Mouse (Mus musculus) myocyte (in vitro differentiated cells): ENCODE measurements around the gene Adk. TPM values are rescaled to one million over a fixed set of nuclear protein-coding genes. Genes with fewer than 3 reads are reported as not detected.

Experiments
- H3K27me3 ChIP-seq: one replicate; pipeline ENCODE4 v1.6.1; 2011; ENCODE audit not compliant: control insufficient read depth, insufficient read depth, insufficient read length
- H3K36me3 ChIP-seq: one replicate; pipeline ENCODE4 v1.6.1; 2011; ENCODE audit not compliant: control insufficient read depth, insufficient read depth
- H3K4me2 ChIP-seq: one replicate; pipeline ENCODE4 v1.6.1; 2011; ENCODE audit warnings: low read depth, control low read depth
- H3K4me3 ChIP-seq: one replicate; pipeline ENCODE4 v1.5.1; 2011; ENCODE audit warnings: mild to moderate bottlenecking, control low read depth, moderate library complexity
- H3K79me2 ChIP-seq: one replicate; pipeline ENCODE4 v1.6.1; 2011; ENCODE audit not compliant: control insufficient read depth, insufficient read depth
- H3ac ChIP-seq: one replicate; pipeline ENCODE4 v1.6.1; 2011; ENCODE audit not compliant: control insufficient read depth, insufficient read length
- CEBPB ChIP-seq: IDR thresholded peaks from 2 replicates; pipeline ENCODE4 v1.6.1; 2011; ENCODE audit warnings: mild to moderate bottlenecking, moderate library complexity; ENCODE audit not compliant: poor library complexity, insufficient read depth, severe bottlenecking
- E2F4 ChIP-seq: IDR thresholded peaks from one replicate; pipeline ENCODE4 v1.6.1; 2011; ENCODE audit warnings: mild to moderate bottlenecking, control low read depth, moderate library complexity; ENCODE audit not compliant: insufficient read depth
- MAX ChIP-seq: IDR thresholded peaks from one replicate; pipeline ENCODE4 v1.6.1; 2011; ENCODE audit warnings: low read depth, mild to moderate bottlenecking, control low read depth
- MYOD1 ChIP-seq, 3 experiments: IDR thresholded peaks; one replicate each; pipeline ENCODE4 v1.6.1; 2011; ENCODE audit warnings: control low read depth in 2 of 3, low read depth in 2 of 3, mild to moderate bottlenecking in 2 of 3, moderate library complexity in 1 of 3; ENCODE audit not compliant: insufficient read length in 2 of 3, control insufficient read depth in 1 of 3
- MYOG ChIP-seq, 3 experiments: IDR thresholded peaks; one replicate each; pipeline ENCODE4 v1.6.1; 2011; ENCODE audit warnings: control low read depth in 2 of 3, low read depth in 2 of 3, mild to moderate bottlenecking in 2 of 3; ENCODE audit not compliant: insufficient read length in 2 of 3, control insufficient read depth in 1 of 3, insufficient read depth in 1 of 3
- POLR2A ChIP-seq: IDR thresholded peaks from one replicate; pipeline ENCODE4 v1.6.1; 2011; ENCODE audit warnings: low read depth, mild to moderate bottlenecking, control low read depth, moderate library complexity; ENCODE audit not compliant: insufficient read length
- POLR2AphosphoS2 ChIP-seq: IDR thresholded peaks from one replicate; pipeline ENCODE4 v1.6.1; 2011; ENCODE audit warnings: low read depth, control low read depth; ENCODE audit not compliant: insufficient read length
- REST ChIP-seq: IDR thresholded peaks from one replicate; pipeline ENCODE4 v1.6.1; 2011; ENCODE audit warnings: mild to moderate bottlenecking, control low read depth, moderate library complexity; ENCODE audit not compliant: insufficient read depth, insufficient read length
- SRF ChIP-seq: IDR thresholded peaks from one replicate; pipeline ENCODE4 v1.6.1; 2011; ENCODE audit warnings: low read depth; ENCODE audit not compliant: control insufficient read depth, insufficient read length
- TCF12 ChIP-seq: IDR thresholded peaks from one replicate; pipeline ENCODE4 v1.6.1; 2011; ENCODE audit warnings: mild to moderate bottlenecking, control low read depth; ENCODE audit not compliant: poor library complexity, insufficient read depth, severe bottlenecking
- TCF3 ChIP-seq: IDR thresholded peaks from one replicate; pipeline ENCODE4 v1.6.1; 2011; ENCODE audit warnings: low read depth, control low read depth; ENCODE audit not compliant: insufficient read length
- USF1 ChIP-seq: IDR thresholded peaks from one replicate; pipeline ENCODE4 v1.6.1; 2011; ENCODE audit warnings: low read depth, mild to moderate bottlenecking, control low read depth, moderate library complexity
- polyA plus RNA-seq: library from polyadenylated mRNA; unstranded; fragments of >200 nt; fragmentation: generic; extraction: Trizol; gene quantifications from one replicate; pipeline ENCODE4 v1.2.1, GENCODE M21; 2012; ENCODE audit warnings: missing spikeins

The Adk gene
- polyA plus RNA-seq, 1 experiment, result 37.2 TPM

DNA sequence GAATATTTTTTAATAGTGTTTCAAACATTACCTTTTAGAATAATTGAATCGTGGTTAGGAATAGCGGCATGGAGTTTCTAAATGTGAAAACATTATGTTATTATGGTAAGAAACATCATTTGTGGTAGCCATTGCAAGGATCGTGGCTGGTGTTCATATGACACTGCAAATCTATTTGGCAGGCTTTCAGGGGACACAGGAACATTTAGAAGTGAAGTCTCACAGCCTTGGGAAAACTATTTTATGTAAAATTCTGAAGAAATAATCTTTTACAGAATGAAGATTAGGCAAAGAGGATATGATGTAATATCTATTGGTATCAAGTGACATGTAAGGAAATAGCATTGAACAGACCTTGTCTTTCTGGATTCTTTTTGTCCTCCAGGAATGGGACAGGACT is 262.1 kb downstream of the Adk start:
- H3K36me3 ChIP-seq, result no peaks in the 10 kb centered on the region
- H3K4me3 ChIP-seq, result no peak overlapping the region
- no peaks in the 10 kb centered on the region for H3K27me3 ChIP-seq
- peak overlapping the region; percentile 60 for H3K4me2 ChIP-seq
- H3ac ChIP-seq, result no peak overlapping the region
- TF ChIP-seq TCF3, result no peak
- TF ChIP-seq MYOG (IDR thresholded peaks at IDR 0.05; ENCODE audit: control insufficient read depth in 1 of 3, insufficient read depth in 1 of 3, insufficient read length in 2 of 3, low read depth in 2 of 3), result no peak
- TF ChIP-seq MYOD1 (IDR thresholded peaks at IDR 0.05; ENCODE audit: control insufficient read depth in 1 of 3, insufficient read length in 2 of 3, low read depth in 2 of 3), result no peak
- TF ChIP-seq SRF, result no peak
- no peak for TF ChIP-seq CEBPB
- no peaks in the 10 kb centered on the region for H3K79me2 ChIP-seq

DNA sequence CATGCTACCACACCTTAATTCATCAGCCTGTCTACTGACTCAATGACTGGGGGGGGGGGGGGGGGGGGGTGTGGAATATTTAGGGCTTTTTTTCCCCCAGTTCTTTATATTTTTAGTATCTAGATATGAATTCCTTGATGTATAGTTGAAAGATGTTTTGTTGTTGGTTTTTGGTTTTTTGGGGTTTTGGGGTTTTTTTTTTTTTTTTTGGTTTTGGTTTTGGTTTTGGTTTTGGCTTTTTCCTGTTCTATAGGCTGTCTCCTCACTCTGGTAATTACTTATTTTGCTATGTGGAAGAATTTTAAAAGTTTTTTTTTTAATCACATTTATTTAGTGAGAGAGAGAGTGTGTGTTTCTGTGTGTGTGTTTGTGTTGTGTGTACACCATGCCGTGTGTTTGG is 282.5 kb downstream of the Adk start:
- Histone ChIP-seq H3K27me3 (no peaks in the 10 kb centered on the region), H3K4me3 (no peak overlapping the region), H3K79me2 (no peaks in the 10 kb centered on the region), H3K36me3 (no peaks in the 10 kb centered on the region), H3ac (no peak overlapping the region), H3K4me2 (no peak overlapping the region)
- TF ChIP-seq TCF3 (no peak), POLR2AphosphoS2 (no peak), CEBPB (no peak), MYOD1 (IDR thresholded peaks at IDR 0.05; ENCODE audit: control insufficient read depth in 1 of 3, insufficient read length in 2 of 3, low read depth in 2 of 3) (no peak), E2F4 (no peak), MAX (no peak), POLR2A (no peak), MYOG (IDR thresholded peaks at IDR 0.05; ENCODE audit: control insufficient read depth in 1 of 3, insufficient read depth in 1 of 3, insufficient read length in 2 of 3, low read depth in 2 of 3) (no peak), SRF (no peak), USF1 (no peak), TCF12 (no peak), REST (no peak)

DNA sequence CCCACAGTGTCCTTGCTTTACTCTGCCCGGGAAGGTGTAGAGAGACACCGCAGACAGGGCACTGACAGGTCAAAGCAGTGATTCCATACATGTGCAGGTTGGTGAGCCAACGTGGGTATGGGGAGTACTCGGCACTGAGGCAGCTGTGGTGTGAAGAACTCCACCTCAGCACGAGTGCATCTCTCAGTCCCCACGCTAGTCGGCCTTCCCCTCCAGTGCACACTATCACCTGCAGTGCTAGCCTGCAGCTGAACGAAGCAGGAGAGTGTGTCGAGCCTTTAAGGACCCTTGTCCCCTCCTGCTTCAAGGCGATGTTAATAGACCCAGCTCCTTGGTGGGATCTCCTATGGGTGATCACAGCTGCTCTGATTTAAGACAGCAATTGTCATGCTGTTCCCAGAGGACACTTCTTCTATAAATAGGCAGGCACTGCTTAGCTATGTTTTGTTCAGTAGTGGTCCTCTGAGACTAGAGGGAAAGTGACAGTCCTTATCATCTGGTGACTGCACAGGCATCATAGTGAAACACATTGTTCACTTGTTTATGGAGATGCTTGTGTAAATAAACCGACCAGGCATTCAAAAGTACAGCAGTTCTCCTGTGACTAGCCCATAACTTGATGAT is 283.4 kb downstream of the Adk start:
- H3K4me2 ChIP-seq, result no peak overlapping the region
- H3K79me2 ChIP-seq, result no peaks in the 10 kb centered on the region
- H3K4me3 ChIP-seq, result no peak overlapping the region
- TF ChIP-seq MYOD1 (IDR thresholded peaks at IDR 0.05; ENCODE audit: control insufficient read depth in 1 of 3, insufficient read length in 2 of 3, low read depth in 2 of 3) (no peak), CEBPB (0 out of 2 replicates have a peak, but pooled peaks have one; percentile 25)
- no peaks in the 10 kb centered on the region for H3K27me3 ChIP-seq
- H3ac ChIP-seq, result no peak overlapping the region
- H3K36me3 ChIP-seq, result no peaks in the 10 kb centered on the region

- TF ChIP-seq TCF3 (no peak), MAX (no peak), USF1 (no peak), MYOD1 (IDR thresholded peaks at IDR 0.05; ENCODE audit: control insufficient read depth in 1 of 3, insufficient read length in 2 of 3, low read depth in 2 of 3) (no peak), POLR2A (no peak)
- no peaks in the 10 kb centered on the region for H3K27me3 ChIP-seq
- no peak overlapping the region for H3ac ChIP-seq
- H3K36me3 ChIP-seq, result no peaks in the 10 kb centered on the region
- H3K4me3 ChIP-seq, result no peak overlapping the region
- no peak overlapping the region for H3K4me2 ChIP-seq
- no peaks in the 10 kb centered on the region for H3K79me2 ChIP-seq
Measured at GRCm38 (mm10) chr14:21337948-21338347, 285.6 kb downstream of the Adk start.

GRCm38 (mm10) chr14:21341195-21341594 is 288.8 kb downstream of the Adk start:
- Histone ChIP-seq H3K27me3 (no peaks in the 10 kb centered on the region), H3K4me3 (no peak overlapping the region), H3K4me2 (no peak overlapping the region), H3K36me3 (no peaks in the 10 kb centered on the region), H3ac (no peak overlapping the region), H3K79me2 (no peaks in the 10 kb centered on the region)
- TF ChIP-seq MYOD1 (IDR thresholded peaks at IDR 0.05; ENCODE audit: control insufficient read depth in 1 of 3, insufficient read length in 2 of 3, low read depth in 2 of 3) (no peak), MAX (no peak), REST (no peak), TCF3 (no peak), POLR2AphosphoS2 (no peak), TCF12 (no peak)

DNA sequence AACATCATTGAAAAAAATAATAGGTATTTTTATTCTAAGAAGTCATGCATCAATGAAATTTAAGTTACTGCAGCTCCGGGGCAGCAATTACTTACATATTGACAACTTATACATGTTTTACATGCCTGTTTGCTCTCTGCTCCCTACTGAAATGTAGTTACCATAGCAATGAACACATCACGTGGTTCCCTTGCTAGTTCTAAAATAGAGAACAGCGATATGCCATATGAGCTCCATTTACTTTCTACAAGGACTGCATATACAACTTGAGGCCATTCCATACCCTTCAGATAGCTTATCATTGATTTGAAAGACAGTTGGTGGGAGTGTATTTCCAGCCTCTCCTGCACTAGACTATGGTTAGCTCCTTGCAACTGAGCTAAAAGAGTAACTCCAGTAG is 290.6 kb downstream of the Adk start:
- no peak for TF ChIP-seq POLR2AphosphoS2
- TF ChIP-seq MYOG (IDR thresholded peaks at IDR 0.05; ENCODE audit: control insufficient read depth in 1 of 3, insufficient read depth in 1 of 3, insufficient read length in 2 of 3, low read depth in 2 of 3), result no peak
- no peak for TF ChIP-seq USF1
- TF ChIP-seq SRF, result no peak
- no peak for TF ChIP-seq TCF3
- TF ChIP-seq E2F4, result no peak
- TF ChIP-seq POLR2A, result no peak
- TF ChIP-seq MYOD1 (IDR thresholded peaks at IDR 0.05; ENCODE audit: control insufficient read depth in 1 of 3, insufficient read length in 2 of 3, low read depth in 2 of 3), result no peak
- no peak for TF ChIP-seq MAX
- TF ChIP-seq CEBPB, result no peak
- no peak for TF ChIP-seq TCF12
- H3K4me3 ChIP-seq, result no peak overlapping the region
- no peaks in the 10 kb centered on the region for H3K79me2 ChIP-seq
- H3K36me3 ChIP-seq, result no peaks in the 10 kb centered on the region
- no peak overlapping the region for H3ac ChIP-seq
- H3K4me2 ChIP-seq, result no peak overlapping the region
- no peaks in the 10 kb centered on the region for H3K27me3 ChIP-seq
